Mouse (Mus musculus): ENCODE data around the gene Carns1.

- TF ChIP-seq GATA1 (IDR thresholded peaks at IDR 0.05; ENCODE audit: low read length) (no peak), TAL1 (IDR thresholded peaks at IDR 0.05; ENCODE audit: low read length) (no peak)
Measured at GRCm38 (mm10) chr19:4213524-4213974, 38.3 kb upstream of the Carns1 start.

Data from erythroblast, embryonic 14.5 days (primary cell).